Mouse (Mus musculus): ENCODE data around the gene Sh3bp1.

- TF ChIP-seq CTCF (IDR thresholded peaks at IDR 0.05; ENCODE audit: extremely low read depth, insufficient read depth, low read length) (no peak), POLR2A (IDR thresholded peaks at IDR 0.05; ENCODE audit: extremely low read depth, insufficient read depth, low read length) (no peak)
These were observed 44.1 kb upstream of the Sh3bp1 start, which contains the start of gene Lgals2 for GRCm38 (mm10) chr15:78855303-78855965.
